Mouse (Mus musculus) adrenal gland, postnatal 14 days (tissue): ENCODE measurements around the gene Slc2a12. TPM values are rescaled to one million over a fixed set of nuclear protein-coding genes. Genes with fewer than 3 reads are reported as not detected.

Source experiments
- DNase-seq: peaks from one replicate; pipeline ENCODE4 v3.0.0; 2021; ENCODE audit warnings: mixed read lengths
- long read RNA-seq, 2 experiments: library from polyadenylated mRNA; stranded (forward); transcript quantifications; one replicate each; pipeline ENCODE4 v2.0.0; 2021
- total RNA-seq: library from RNA; stranded (reverse); gene quantifications from 2 replicates; pipeline ENCODE4 v1.2.3, GENCODE M21; 2021

Gene Slc2a12
- 1.9 and 2.3 TPM in 2 replicates for total RNA-seq
- long read RNA-seq, experiment 1, partial matches to known transcripts: 0 of 1 reads
- long read RNA-seq, experiment 1, other reads (novel, unspliced or antisense): 1 of 1 reads
- long read RNA-seq, experiment 2, partial matches to known transcripts: 0 of 1 reads
- long read RNA-seq, experiment 2, other reads (novel, unspliced or antisense): 1 of 1 reads

DNA sequence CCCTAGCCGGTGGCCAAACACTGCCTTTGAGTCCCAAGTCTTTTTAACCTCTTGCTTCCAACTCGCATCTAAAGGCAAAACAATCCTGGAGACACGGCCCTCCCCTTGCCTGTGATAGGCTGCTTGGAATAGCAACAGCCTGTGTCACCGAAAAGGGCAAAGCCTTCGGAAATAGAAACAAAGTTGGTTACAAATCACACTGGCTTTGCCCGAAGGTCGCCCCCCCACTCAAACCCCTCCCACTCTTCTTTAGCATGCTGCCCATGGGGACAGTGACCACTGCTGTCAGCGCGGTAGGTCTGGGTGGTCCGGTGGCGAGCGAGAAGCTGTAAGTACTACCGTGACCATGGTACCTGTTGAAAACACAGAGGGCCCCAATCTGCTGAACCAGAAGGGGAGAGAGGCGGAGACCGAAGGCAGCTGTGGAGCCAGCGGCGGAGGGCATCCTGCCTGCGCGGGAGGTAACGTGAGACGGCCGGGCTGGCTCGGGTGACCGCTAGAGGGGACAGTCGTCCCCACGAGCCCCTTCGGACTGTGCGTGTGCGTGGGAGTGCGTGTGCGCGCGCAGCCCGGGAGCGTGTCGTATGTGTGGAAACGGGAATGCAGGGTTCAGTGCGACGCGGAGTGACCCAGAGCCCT is at the start of gene Slc2a12:
Slc2a12 (plus strand) TSS at position 159 of the 639 bp plus-strand sequence.
- peak; percentile 83 for DNase-seq

- DNase-seq: no peak
These were observed 45.8 kb upstream of the Slc2a12 start for GRCm38 (mm10) chr10:22598908-22599480.

DNA sequence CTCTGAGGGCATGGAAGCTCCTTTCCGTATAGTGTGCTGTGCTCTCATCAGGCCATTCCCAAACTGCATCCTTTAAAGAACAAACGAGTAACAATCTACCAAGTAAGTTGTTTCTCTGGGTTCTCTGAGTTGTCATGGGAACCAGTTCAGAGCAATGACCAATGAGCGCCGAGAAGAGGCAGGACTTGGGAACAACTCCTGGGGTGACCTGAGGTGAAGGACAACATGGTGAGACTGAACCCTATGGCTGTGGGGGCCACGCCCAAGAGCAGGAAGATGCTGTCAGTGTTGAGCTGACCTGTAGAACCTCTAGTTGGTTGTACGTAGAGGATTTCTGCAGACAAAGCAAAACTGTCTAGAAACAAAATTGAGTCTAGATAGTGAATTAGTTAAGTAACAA is 43.8 kb upstream of the Slc2a12 start:
- DNase-seq: no peak

- DNase-seq: no peak
These were observed 40.0 kb upstream of the Slc2a12 start for GRCm38 (mm10) chr10:22604801-22605200.

GRCm38 (mm10) chr10:22608273-22608672 is 36.5 kb upstream of the Slc2a12 start:
- no peak for DNase-seq

GRCm38 (mm10) chr10:22608799-22609357 is 35.9 kb upstream of the Slc2a12 start:
- no peak for DNase-seq

GRCm38 (mm10) chr10:22613301-22613700 is 31.5 kb upstream of the Slc2a12 start:
- no peak for DNase-seq

- no peak for DNase-seq
These were observed 30.3 kb upstream of the Slc2a12 start for GRCm38 (mm10) chr10:22614554-22614953.

DNA sequence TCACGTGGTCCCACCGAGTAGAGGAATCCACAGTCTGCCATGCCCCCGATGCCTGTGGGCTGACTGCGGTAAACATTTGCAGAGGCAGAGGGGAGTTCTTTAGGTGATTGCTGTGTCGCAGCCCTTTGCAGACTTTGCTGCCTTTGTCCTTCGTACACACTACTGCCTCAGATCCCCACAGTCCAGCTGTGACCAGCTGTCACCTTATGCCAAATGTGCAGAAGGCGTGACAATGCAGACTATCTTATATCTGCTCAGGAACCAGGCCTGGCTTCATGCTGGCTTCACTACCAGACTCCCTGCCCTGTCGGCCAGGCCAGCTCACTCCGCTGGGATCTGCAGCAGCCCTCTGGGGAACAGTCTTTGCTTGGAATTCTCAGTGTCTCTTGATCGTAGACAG is 29.5 kb upstream of the Slc2a12 start:
- DNase-seq: no peak

- DNase-seq: peak; percentile 8
These were observed 26.0 kb upstream of the Slc2a12 start for GRCm38 (mm10) chr10:22618842-22619241.

DNA sequence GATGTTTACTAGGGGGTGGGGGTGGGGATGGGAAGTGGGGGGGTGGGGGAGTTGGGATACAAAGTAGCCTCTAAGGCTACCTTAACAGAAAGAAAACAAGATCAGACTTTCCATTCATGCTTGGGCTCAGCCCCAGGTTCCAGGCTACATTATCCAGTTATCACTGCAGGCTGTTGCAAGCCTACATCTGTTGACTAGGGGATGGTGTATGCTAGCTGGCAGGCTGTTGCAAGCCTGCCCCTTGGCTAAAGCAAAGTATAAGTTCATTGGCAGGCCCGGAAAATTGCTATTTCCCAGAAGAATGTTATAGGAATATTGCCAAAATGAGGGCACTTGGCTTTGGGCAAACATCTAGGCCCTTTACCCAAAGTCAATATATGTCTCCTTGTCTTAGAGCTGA is 16.0 kb upstream of the Slc2a12 start:
- no peak for DNase-seq

- DNase-seq: no peak
These were observed 13.7 kb upstream of the Slc2a12 start for GRCm38 (mm10) chr10:22631103-22631502.

GRCm38 (mm10) chr10:22631528-22631927 is 13.3 kb upstream of the Slc2a12 start:
- DNase-seq: no peak

- no peak for DNase-seq
These were observed 12.9 kb upstream of the Slc2a12 start for GRCm38 (mm10) chr10:22631956-22632355.

GRCm38 (mm10) chr10:22633406-22634306 is 11.2 kb upstream of the Slc2a12 start:
- DNase-seq: no peak

DNA sequence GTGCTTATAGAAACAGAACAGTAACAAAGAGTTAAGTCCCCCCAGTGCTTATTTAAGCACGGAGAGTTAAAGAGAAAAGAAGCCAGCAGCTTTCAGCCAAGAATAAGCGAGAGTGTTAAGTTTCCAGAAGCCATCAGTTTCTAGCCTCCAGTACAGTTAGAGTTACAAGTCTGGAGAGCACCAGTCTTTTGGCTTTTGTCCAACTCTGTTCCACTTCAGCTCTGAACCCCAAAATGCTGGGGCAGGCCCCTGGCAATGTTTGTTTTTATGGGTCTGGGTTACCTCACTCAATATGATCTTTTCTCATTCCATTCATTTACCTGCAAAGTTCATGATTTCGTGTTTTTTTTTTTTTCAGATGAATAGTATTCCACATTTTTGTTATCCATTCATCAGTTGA is 7.6 kb upstream of the Slc2a12 start:
- DNase-seq: no peak

DNA sequence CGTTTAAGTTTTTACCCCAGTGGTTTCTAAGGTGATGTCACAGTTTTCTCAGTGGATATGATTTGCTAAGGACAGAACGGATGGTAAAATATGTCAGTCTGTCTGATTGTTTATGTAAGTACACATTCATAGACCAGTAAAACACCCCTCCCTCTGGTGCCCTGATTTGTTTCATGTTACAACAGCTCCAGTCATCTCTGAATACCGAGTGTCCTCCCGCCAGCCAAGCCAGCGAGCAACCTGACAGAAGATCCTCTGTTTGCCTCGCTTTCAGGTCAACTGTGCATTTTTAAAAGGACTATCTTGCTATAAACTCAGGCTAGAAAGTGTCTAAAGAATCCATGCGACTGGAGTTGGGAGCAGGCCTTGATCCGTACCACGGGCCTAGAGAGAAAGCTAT is 640 bp upstream of the Slc2a12 start:
- DNase-seq: no peak

- peak; percentile 11 for DNase-seq
These were observed 3.9 kb downstream of the Slc2a12 start for GRCm38 (mm10) chr10:22648702-22649101.

DNA sequence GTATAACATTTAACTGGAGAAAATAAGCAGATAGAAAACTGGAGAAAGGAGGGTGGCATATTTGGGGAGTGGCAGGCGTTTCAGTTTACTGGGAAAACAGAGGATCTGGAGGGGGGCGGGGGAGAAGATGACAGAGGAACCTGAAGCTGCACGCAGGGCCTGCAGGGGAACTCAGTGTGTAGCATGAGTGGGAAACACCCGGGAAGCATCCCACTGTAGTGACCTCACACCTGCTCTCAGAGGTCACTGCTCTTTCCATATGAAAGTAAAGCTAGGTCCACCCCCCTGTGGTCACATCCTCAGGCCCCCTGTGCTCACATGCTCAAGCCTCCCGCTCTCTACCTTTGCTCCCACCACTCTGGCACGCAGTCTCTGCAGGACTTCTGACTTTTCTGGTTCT is 9.0 kb downstream of the Slc2a12 start:
- DNase-seq: no peak

- peak; percentile 37 for DNase-seq
These were observed 13.9 kb downstream of the Slc2a12 start for GRCm38 (mm10) chr10:22658534-22659385.

DNA sequence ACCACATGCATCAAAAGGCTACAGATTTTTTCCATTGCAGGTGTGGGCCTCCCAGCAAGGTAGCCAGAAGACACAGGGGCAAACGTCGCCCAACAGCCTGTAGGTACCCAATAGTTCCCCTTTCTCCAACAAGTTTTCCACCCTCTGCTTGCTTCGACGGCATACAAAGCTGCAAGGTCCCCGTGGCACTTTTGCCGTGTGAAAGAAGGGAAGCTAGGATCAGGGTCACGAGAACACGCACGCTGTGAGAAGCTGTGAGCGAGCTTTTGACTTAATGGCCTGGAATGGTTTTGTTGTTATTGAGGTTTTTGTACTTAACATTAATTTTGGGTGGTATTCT is 14.5 kb downstream of the Slc2a12 start:
- DNase-seq: no peak
